Mouse (Mus musculus) bone marrow, adult 2 months (tissue): ENCODE measurements around the gene Fam81b.

Source experiments
- CTCF ChIP-seq: fragments of 200-500 bp; IDR thresholded peaks from 2 replicates; pipeline ENCODE4 v1.5.1; 2011; ENCODE audit warnings: low read length, control low read depth; ENCODE audit not compliant: control insufficient read depth, insufficient read depth
- POLR2A ChIP-seq: fragments of 200-500 bp; IDR thresholded peaks from 2 replicates; pipeline ENCODE4 v1.6.1; 2011; ENCODE audit warnings: low read depth, mild to moderate bottlenecking, control low read depth, low read length, borderline replicate concordance; ENCODE audit not compliant: control insufficient read depth

DNA sequence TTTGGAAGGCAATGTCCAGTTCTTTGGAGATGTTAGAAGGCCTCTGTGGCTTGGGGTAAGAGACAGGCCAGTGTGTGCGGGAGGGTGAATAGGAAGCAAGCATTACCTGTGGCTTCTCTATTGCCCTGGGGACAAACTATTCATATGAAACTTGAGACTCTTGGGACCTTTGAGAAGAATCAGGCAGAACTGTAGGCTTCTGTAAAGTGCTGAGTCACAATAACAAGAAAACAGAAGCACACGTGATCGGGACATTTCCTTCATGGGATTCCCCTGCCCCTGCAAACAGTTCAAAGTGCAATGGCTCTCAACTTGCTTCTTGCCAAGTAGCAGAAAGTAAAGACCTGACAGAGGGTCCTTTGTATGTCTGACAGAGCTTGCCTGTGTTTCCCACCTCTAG lies 48.5 kb downstream of the Fam81b start:
- no peak for TF ChIP-seq CTCF
- no peak for TF ChIP-seq POLR2A
